Mouse (Mus musculus) forebrain, postnatal 0 days (tissue): ENCODE measurements at regions not wholly inside any gene's neighbourhood (a gene's known extent, or its start where the extent isn't known, plus 50 kb on each side); places are given as distances from the start of the nearest gene placed in this dataset.
A peak's percentile ranks its signal among the peaks of the same experiment; 100 is the strongest.

Experiments used
- ATAC-seq: fragments of 200-750 bp; cut with Nextera tagmentation; 2 replicates; pipeline ENCODE4 v1.8.0; 2017; ENCODE audit warnings: mild to moderate bottlenecking, moderate library complexity
- DNase-seq: peaks from one replicate; pipeline ENCODE4 v3.0.0-alpha.2; 2015
- H3K27ac ChIP-seq: fragments of 300-500 bp; sonication (generic); 2 replicates; pipeline ENCODE4 v1.5.1; 2014; ENCODE audit warnings: low read depth, mild to moderate bottlenecking, antibody characterized with exemption, low read length, moderate library complexity, mixed read lengths
- H3K27me3 ChIP-seq: fragments of 300-500 bp; sonication (generic); 2 replicates; pipeline ENCODE4 v1.6.1; 2014; ENCODE audit warnings: mild to moderate bottlenecking, low read length, mixed read lengths; ENCODE audit not compliant: insufficient read depth
- H3K36me3 ChIP-seq: fragments of 300-500 bp; sonication (generic); 2 replicates; pipeline ENCODE4 v1.6.1; 2014; ENCODE audit warnings: mild to moderate bottlenecking, moderate library complexity; ENCODE audit not compliant: insufficient read depth
- H3K4me1 ChIP-seq: fragments of 300-500 bp; sonication (generic); 2 replicates; pipeline ENCODE4 v1.6.1; 2014; ENCODE audit warnings: antibody characterized with exemption; ENCODE audit not compliant: insufficient read depth
- H3K4me2 ChIP-seq: fragments of 300-500 bp; sonication (generic); 2 replicates; pipeline ENCODE4 v1.6.1; 2014; ENCODE audit warnings: low read depth, mild to moderate bottlenecking, moderate library complexity
- H3K4me3 ChIP-seq: fragments of 300-500 bp; sonication (generic); 2 replicates; pipeline ENCODE4 v1.5.1; 2014; ENCODE audit warnings: low read depth, low read length, mixed read lengths
- H3K9ac ChIP-seq: fragments of 300-500 bp; sonication (generic); 2 replicates; pipeline ENCODE4 v1.6.1; 2014; ENCODE audit warnings: mild to moderate bottlenecking
- H3K9me3 ChIP-seq: fragments of 300-500 bp; sonication (generic); 2 replicates; pipeline ENCODE4 v1.6.1; 2016; ENCODE audit warnings: low read length
- CTCF ChIP-seq: sonication (generic); IDR thresholded peaks from 2 replicates; pipeline ENCODE4 v1.5.1; 2016; ENCODE audit warnings: antibody characterized with exemption, control low read depth, low read depth
- WGBS: fragments of 180-500 bp; shearing (Covaris S2); extraction: QIAGEN DNeasy Blood & Tissue Kit; methylation state at CpG from one replicate; pipeline ENCODE4 v1.1.7; 2014; 5-methylcytosine and 5-hydroxymethylcytosine counted together

- Histone ChIP-seq H3K36me3 (no peaks in the 10 kb centered on the region), H3K9ac (no peak overlapping the region), H3K27ac (no peak overlapping the region), H3K4me3 (no peak overlapping the region), H3K4me2 (no peak overlapping the region), H3K9me3 (no peaks in the 10 kb centered on the region), H3K4me1 (no peaks in the 10 kb centered on the region), H3K27me3 (no peaks in the 10 kb centered on the region)
- peak; percentile 25 for ATAC-seq
- TF ChIP-seq CTCF, result no peak
- WGBS, result 71% methylated on average over 12 of the region's 12 CpGs
- peak; percentile 4 for DNase-seq
Observed at GRCm38 (mm10) chr2:48705103-48705804, 108.7 kb upstream of the Acvr2a start.

DNA sequence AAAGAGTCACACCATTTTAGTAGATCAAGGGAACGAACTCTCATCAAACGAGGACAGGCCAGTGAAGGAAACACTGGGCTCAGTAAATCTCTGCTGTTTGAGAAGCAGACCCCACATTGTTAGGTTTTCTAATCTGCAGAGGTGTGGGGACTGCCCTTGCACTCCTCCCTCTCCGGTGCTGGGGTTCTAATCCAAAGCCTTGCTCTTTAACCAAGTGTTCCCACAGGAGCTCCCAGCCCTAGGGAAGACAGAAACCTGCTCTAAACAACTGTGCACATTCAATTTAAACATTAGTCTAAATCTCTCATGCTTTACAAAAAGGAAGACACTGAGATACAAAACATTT is 108.1 kb upstream of the Acvr2a start:
- no peak overlapping the region for H3K27ac ChIP-seq
- no peak for TF ChIP-seq CTCF
- no peak overlapping the region for H3K9ac ChIP-seq
- H3K9me3 ChIP-seq, result no peaks in the 10 kb centered on the region
- WGBS, result 55% methylated on average over 3 of the region's 3 CpGs
- no peak for DNase-seq
- no peaks in the 10 kb centered on the region for H3K27me3 ChIP-seq
- no peak overlapping the region for H3K4me3 ChIP-seq
- H3K36me3 ChIP-seq, result no peaks in the 10 kb centered on the region
- H3K4me1 ChIP-seq, result no peaks in the 10 kb centered on the region
- H3K4me2 ChIP-seq, result no peak overlapping the region
- ATAC-seq, result no peak

DNA sequence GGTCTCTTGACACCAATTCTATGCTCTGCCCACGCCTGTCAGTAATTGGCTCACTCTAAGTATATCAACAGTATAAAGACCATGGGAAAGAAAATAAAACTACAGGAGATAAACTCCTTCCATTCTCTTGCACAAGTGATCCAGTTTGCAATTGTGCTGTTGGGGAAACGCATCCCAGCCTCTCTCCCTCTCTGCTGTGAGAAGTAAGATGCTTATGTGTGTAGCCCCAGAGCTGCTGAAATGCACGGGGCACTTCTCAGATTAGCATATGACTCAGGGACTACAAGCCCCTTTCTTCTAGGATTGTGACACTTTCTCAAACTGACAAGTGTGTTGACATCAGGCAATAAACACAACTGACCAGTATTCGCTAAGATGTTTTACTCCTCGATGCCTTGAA is 107.7 kb upstream of the Acvr2a start:
- H3K36me3 ChIP-seq, result no peaks in the 10 kb centered on the region
- H3K27me3 ChIP-seq, result no peaks in the 10 kb centered on the region
- H3K4me3 ChIP-seq, result no peak overlapping the region
- H3K4me1 ChIP-seq, result no peaks in the 10 kb centered on the region
- no peak for DNase-seq
- H3K4me2 ChIP-seq, result no peak overlapping the region
- 31% methylated on average over 5 of the region's 5 CpGs for WGBS
- no peak for TF ChIP-seq CTCF
- no peak overlapping the region for H3K27ac ChIP-seq
- no peak for ATAC-seq
- no peak overlapping the region for H3K9ac ChIP-seq
- H3K9me3 ChIP-seq, result no peaks in the 10 kb centered on the region

GRCm38 (mm10) chr2:48716206-48716605 is 97.7 kb upstream of the Acvr2a start:
- H3K9me3 ChIP-seq, result no peaks in the 10 kb centered on the region
- H3K4me3 ChIP-seq, result no peak overlapping the region
- DNase-seq (no peak), ATAC-seq (no peak)
- H3K4me1 ChIP-seq, result no peaks in the 10 kb centered on the region
- H3K36me3 ChIP-seq, result no peaks in the 10 kb centered on the region
- no peak overlapping the region for H3K9ac ChIP-seq
- TF ChIP-seq CTCF, result no peak
- WGBS, result 91% methylated on average over 4 of the region's 4 CpGs
- no peaks in the 10 kb centered on the region for H3K27me3 ChIP-seq
- H3K4me2 ChIP-seq, result no peak overlapping the region
- H3K27ac ChIP-seq, result no peak overlapping the region

GRCm38 (mm10) chr2:48717770-48718169 is 96.1 kb upstream of the Acvr2a start:
- H3K36me3 ChIP-seq, result no peaks in the 10 kb centered on the region
- no peak overlapping the region for H3K4me2 ChIP-seq
- 84% methylated on average over 1 of the region's 1 CpGs for WGBS
- no peaks in the 10 kb centered on the region for H3K27me3 ChIP-seq
- H3K9me3 ChIP-seq, result no peaks in the 10 kb centered on the region
- H3K27ac ChIP-seq, result no peak overlapping the region
- no peak overlapping the region for H3K9ac ChIP-seq
- H3K4me1 ChIP-seq, result no peaks in the 10 kb centered on the region
- no peak for TF ChIP-seq CTCF
- H3K4me3 ChIP-seq, result no peak overlapping the region
- DNase-seq (no peak), ATAC-seq (no peak)

GRCm38 (mm10) chr2:48718261-48718660 is 95.6 kb upstream of the Acvr2a start:
- Histone ChIP-seq H3K27ac (no peak overlapping the region), H3K4me2 (no peak overlapping the region), H3K4me1 (no peaks in the 10 kb centered on the region), H3K9ac (no peak overlapping the region), H3K9me3 (no peaks in the 10 kb centered on the region), H3K4me3 (no peak overlapping the region), H3K36me3 (no peaks in the 10 kb centered on the region), H3K27me3 (no peaks in the 10 kb centered on the region)
- TF ChIP-seq CTCF, result no peak
- ATAC-seq (no peak), DNase-seq (peak; percentile 22)
- WGBS, result 49% methylated on average over 2 of the region's 2 CpGs

- H3K4me2 ChIP-seq, result no peak overlapping the region
- ATAC-seq (no peak), DNase-seq (no peak)
- H3K27me3 ChIP-seq, result no peaks in the 10 kb centered on the region
- no peak for TF ChIP-seq CTCF
- no peak overlapping the region for H3K27ac ChIP-seq
- WGBS, result 55% methylated on average over 8 of the region's 8 CpGs
- no peaks in the 10 kb centered on the region for H3K9me3 ChIP-seq
- H3K9ac ChIP-seq, result no peak overlapping the region
- H3K4me1 ChIP-seq, result no peaks in the 10 kb centered on the region
- H3K36me3 ChIP-seq, result no peaks in the 10 kb centered on the region
- no peak overlapping the region for H3K4me3 ChIP-seq
Observed at GRCm38 (mm10) chr2:48730780-48731179, 83.1 kb upstream of the Acvr2a start.
